Mouse (Mus musculus): ENCODE data around the gene Slc22a19. TPM values are rescaled to one million over a fixed set of nuclear protein-coding genes. Genes with fewer than 3 reads are reported as not detected.

Gene Slc22a19
- polyA plus RNA-seq, 1 experiment from 2014 or later, result not detected

DNA sequence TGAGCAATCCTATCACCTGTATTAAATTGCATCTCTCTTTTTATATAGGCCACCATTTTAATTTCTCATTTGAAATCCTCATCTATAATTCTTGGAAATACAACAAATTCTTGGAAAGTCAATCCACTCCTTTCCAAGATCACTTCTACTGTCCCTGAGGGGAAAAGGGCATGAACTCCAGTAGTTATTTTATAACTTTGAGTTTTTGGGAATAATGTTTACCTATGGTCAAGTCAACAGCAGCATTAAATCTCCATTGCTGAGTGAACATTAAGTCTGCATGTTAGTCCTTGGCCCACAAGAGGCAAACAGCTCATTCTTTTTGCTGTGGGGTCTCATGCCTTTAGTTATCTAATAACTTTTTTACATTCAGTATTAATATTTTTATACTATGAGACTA lies 78.1 kb downstream of the Slc22a19 start:
- H3K27ac ChIP-seq (ENCODE audit: low read depth, low read length), result no peak overlapping the region
- no peaks in the 10 kb centered on the region for H3K27me3 ChIP-seq (ENCODE audit: control insufficient read depth, insufficient read depth, low read length)
- no peaks in the 10 kb centered on the region for H3K9me3 ChIP-seq (replicated peaks; ENCODE audit: control insufficient read depth, low read length)
- H3K36me3 ChIP-seq (ENCODE audit: control insufficient read depth, insufficient read depth, low read length), result no peaks in the 10 kb centered on the region
- H3K9ac ChIP-seq (ENCODE audit: low read depth, low read length), result no peak overlapping the region
- no peak overlapping the region for H3K4me3 ChIP-seq (ENCODE audit: low read depth, low read length)
- no peak for ATAC-seq (replicated peaks; ENCODE audit: insufficient number of reproducible peaks, low FRiP score, low TSS enrichment)
- no peak overlapping the region for H3K4me2 ChIP-seq
- no peaks in the 10 kb centered on the region for H3K4me1 ChIP-seq (ENCODE audit: control insufficient read depth, insufficient read depth, low read length)

Other genes starting within 250 kb of the Slc22a19 start
- 101 and 117 TPM in 2 replicates for gene Rtn3, start 228.0 kb downstream of the Slc22a19 start, polyA plus RNA-seq (2014; fragmentation: Nextera tagmentation; extraction: Ambion mirVana)
- 8.9 and 9.5 TPM in 2 replicates for gene Atl3, start 217.3 kb downstream of the Slc22a19 start, polyA plus RNA-seq (2014; fragmentation: Nextera tagmentation; extraction: Ambion mirVana)
- gene Pla2g16, start 153.9 kb downstream of the Slc22a19 start, polyA plus RNA-seq (2014; fragmentation: Nextera tagmentation; extraction: Ambion mirVana), result 42.5 and 46.7 TPM in 2 replicates
- gene Lgals12, start 104.1 kb downstream of the Slc22a19 start, polyA plus RNA-seq (2014; fragmentation: Nextera tagmentation; extraction: Ambion mirVana), result not detected in 2 replicates
- not detected in 2 replicates for gene Hrasls5, start 98.8 kb downstream of the Slc22a19 start, polyA plus RNA-seq (2014; fragmentation: Nextera tagmentation; extraction: Ambion mirVana)
- gene Slc22a26, start 91.4 kb upstream of the Slc22a19 start, polyA plus RNA-seq (2014; fragmentation: Nextera tagmentation; extraction: Ambion mirVana), result not detected in 2 replicates